Mouse (Mus musculus) urinary bladder, adult 18-20 months (tissue): ENCODE measurements around the gene Tbc1d2b.

Experiments
- DNase-seq, 2 experiments: peaks; one replicate each; pipeline ENCODE4 v3.0.0; 2022; ENCODE audit warnings: low spot score in 2 of 2, mixed read lengths in 2 of 2

The Tbc1d2b gene

DNA sequence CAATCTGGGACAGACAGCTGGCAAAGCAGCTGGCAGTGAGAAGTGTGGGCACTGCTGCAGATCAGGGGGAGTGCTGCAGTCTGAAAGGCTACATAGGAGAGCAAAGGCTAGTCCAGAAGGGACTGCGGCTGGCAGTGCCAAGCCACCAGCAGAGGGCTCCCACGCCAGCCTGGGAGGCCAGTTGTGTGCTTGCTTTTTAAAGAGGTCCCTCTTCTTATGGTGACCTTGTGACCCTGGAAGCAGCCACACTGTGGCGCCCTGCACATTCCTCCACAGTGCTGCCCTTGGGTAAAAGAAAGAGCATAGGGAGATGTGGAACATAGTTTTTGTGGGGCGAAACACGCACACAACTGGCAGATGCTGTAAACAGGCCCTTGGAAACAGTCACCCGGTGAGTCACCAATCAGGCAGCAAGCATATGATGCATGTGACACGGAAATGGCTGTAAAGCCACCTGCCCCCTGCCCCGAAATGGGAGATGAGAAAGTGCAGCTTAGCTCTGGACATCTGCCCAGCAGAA is 66.1 kb downstream of the Tbc1d2b start:
- no peak for DNase-seq

DNA sequence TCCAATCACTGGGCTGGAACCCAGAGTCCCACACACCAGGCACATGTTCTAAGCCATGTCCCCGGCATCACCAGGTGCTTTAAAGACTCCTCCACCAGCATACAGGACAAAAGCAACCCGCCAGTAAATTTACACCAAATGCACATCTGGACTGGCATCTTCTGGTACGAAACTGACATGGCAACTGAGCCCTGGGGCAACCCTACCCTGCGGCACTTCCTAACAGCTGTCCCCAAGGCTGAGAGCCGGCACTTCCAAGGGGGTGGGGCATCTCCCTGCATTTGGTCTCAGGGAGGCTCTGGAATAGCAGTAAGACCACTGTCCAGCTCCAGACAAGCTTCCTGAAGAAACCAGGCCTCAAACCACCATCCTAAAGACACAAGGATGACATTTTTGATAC is 67.4 kb downstream of the Tbc1d2b start:
- no peak for DNase-seq

DNA sequence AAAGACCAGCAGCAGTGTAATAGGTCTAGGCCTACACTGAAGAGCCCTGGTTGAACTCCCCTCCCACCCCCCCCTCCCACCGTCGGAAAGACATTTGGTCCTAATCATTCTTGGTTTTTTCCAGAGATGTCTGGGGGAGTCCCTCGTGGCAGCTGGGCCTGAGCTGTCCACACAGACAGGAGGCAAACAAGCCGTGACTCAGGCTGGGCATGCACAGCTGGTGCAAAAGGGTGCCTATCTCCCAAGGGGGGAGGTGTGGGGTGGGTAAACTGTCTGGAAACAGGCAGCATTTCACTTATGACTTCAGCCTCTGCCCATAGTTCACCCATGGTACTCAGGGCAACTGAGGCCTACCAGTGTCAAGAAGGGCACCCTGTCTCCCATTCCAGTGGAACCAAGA is 69.1 kb downstream of the Tbc1d2b start:
- DNase-seq, result no peak

DNA sequence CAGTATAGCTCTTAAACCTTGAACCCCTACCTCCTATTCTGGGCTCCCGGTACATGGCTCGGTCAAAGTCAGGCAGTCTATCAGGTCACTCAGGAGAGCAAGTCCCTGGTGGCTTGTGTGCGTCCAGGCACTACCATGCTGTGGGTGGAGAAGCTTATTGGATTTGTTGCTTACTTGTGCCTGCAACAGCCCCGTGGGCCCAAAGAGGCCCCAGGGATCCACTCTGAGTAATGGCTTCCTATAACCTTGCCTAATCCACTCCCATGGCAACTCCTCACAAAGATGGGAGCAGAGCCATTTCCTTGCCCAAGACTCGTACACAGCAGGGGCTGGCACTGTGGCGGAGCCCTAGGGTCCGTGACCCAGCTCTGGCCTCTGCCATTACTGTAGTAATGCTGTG is 69.5 kb downstream of the Tbc1d2b start:
- DNase-seq, result no peak

DNA sequence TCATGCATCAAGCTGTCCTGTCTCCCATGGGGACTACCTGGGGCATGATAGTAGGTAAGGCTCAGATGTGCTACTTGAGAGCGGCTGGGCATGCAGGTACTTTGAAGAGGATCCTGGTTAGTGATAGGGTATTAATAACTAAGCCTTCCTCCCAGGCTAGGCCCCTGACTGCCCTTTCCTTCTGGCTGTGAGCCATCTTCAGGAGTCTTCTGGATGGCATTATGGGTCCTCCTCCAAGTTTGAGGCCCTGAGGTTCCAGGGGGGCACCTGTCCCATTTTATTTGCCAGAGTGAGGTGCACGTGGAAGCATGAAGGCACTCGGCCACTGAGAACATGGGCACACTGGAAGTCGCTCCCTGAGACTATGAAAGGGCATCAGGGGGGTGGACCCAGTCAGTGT is 70.1 kb downstream of the Tbc1d2b start:
- no peak for DNase-seq

DNA sequence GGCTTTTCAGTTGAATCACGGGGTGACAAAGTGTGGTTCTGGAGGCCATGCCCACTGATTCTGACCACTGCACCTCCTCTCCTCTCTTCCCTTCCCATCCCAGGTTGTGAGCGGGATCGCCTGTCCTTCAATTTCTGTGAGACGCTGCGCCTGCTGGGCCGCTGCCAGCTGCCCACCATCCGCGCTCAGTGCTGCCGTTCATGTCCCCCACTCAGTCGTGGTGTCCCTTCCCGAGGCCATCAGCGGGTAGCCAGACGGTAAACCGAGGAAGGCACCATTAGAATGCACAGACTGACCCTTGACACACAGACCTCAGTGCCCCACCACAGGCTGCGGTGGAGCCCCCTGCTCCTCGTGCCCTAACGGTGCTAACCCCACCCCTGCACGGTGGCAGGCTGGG is 71.0 kb downstream of the Tbc1d2b start:
- no peak for DNase-seq

DNA sequence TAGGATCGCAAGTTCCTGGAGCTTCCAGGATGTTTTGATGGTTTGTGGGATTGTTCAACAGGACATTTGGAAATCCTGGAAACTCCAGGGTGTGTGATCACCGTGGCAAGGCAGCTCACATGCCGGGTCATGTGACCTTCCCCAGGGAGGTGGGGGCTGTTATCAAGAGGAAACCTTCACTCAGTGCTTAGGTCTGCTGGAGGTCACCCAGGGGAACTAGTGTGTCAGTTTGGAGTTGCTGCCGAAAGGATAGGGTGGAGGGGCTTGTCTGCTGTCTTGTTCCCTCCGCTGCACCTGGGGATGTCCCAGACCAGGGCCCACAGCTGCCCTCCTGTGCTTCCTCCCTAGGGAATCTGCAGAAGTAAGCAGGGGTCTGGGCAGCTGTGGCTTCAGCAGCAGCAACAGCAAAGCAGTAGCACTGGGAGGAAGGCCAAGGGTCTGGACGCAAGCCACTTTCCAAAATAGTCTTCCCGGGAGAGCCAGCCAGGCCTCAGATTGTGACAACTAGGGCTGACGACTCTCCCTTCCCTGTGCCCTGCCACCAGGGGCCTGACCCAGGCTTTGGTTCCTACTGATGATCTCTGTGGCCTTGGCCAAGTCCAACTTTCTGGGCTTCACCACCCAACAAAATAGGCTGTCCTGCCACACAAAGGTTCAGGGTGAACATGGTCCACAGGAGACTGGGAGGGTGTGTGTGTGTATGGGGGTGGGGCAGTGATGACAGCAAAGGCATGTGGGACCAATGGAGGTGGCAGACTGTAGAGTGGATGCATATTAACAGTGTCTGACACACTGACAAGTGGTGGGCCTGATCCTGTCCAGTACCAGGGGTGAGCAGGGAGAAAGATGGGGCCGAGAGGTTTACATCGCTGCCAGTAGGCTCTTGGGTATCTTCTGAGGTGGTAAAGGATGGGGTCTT is 71.8 kb downstream of the Tbc1d2b start:
- no peak for DNase-seq

DNA sequence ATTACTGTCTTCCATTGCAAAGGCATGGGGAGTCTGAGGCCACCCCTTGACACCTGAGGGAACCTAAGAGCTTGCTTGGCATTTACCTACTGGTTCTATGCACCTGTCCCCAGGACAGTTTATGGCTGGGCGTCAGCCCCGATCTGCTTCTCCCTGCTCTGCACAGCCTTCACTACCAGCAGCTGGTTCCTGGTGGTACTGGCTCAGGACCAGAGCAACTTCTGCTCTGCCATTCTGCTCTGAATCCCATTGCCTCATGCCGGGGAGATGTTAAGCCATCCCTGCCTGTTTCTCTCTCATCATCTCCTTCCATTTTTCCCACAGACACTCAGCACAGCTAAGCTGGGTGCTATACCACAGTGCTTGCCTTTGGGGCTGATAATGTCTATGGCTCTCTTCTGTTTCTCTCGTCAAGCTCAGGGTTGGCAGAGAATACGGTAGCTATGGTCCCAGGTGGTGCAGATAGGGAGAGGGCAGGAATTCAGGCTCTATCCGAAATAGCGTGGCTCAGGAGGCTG is 72.7 kb downstream of the Tbc1d2b start:
- no peak for DNase-seq

DNA sequence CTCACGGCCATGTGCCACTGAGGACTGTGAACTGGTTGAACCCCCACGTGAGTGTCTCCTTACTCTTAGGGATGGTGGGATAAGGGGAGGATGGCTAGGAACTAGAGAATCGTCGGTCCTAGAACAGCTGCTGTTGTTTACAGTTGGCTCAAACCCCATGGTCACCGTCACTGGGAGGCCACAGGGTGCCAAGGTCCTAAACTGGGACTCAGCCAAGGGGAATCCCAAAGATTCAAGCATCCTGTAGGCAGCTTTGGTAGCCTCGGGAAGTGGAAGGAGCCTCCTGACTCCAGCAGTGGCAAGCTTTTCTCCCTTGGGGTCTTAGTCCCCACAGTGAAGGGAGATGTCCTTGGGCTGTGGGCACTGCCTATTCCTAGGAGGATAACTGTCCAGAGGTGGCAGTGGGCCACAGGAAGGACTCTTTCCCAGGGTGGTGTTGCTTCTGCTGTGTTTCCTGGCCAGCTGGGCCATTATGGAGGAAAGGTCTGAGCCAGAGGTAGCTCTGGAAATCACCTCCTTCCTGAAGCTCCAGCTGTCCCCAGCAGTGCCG is 73.4 kb downstream of the Tbc1d2b start:
- DNase-seq, result no peak

DNA sequence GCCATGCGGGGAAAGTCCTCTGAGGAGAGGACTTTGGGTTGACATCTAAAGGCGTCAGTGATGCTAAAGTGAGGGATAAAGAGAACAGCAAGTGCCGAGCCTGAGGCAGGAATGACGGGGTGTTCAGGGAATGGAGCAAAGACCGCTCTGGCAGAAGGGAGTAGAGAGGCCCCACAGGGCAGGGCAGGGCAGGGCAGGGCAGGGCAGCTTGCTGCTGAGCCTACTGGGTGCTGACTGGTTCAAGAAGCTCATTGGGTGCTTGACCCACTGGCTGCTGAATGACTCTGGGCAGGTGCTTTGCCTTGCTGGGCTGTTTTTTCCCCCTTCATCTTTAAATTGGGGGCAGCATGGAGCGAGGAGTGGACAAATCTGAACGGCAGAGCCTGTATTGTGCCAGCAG is 74.3 kb downstream of the Tbc1d2b start:
- DNase-seq, result no peak

DNA sequence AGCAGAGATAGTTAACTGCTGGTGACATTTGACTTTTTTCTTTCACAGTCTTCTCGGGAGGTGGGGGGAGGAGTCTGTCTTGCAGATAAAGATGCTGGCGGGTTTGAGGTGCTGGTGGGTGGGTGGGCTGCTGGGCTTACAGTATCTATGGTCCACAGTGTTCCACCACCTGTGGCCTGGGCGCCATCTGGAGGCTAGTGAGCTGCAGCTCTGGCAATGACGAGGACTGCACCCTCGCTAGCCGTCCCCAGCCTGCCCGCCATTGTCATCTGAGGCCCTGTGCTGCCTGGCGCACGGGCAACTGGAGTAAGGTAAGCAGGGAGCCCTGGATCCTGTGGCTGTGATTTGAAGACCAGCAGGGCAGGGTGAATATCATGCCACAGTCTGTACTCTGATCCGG is 75.6 kb downstream of the Tbc1d2b start:
- DNase-seq, result no peak

DNA sequence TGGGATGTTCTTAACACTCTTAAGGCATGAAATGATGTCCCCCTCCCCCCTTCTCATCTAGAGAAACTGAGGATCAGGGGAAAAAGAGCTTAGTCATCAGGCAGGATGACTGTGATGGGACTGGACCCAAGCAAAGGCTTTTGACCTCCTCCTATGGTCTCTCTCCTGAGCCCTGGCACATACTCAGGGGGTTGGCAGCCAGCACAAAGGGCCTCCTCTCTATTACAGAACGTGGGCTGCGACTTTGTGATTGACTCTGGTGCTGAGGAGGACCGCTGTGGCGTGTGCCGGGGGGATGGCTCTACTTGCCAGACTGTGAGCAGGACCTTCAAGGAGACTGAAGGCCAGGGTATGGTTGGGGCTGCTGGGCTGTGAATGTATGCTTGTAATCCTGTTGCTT is 81.2 kb downstream of the Tbc1d2b start:
- DNase-seq, result no peak

DNA sequence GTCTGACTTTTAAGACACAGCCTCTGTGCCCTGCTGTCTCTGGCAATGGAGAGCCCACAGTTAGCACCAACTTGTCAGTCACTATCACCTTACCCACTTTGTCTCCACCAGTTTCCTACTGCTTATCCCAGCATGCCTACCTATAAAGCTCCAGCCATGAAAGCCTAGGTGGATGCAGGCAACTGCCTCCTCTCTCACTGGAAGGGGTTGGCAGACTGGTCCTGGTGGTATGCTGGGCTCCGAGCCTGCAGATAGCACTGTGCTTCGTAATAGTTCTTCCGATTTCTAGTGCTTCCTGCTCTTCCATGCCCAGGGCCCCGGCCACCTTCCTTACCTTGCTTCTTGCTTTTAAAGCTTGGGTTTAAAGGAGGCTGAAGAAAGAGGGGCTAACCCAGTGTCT is 81.7 kb downstream of the Tbc1d2b start:
- no peak for DNase-seq

DNA sequence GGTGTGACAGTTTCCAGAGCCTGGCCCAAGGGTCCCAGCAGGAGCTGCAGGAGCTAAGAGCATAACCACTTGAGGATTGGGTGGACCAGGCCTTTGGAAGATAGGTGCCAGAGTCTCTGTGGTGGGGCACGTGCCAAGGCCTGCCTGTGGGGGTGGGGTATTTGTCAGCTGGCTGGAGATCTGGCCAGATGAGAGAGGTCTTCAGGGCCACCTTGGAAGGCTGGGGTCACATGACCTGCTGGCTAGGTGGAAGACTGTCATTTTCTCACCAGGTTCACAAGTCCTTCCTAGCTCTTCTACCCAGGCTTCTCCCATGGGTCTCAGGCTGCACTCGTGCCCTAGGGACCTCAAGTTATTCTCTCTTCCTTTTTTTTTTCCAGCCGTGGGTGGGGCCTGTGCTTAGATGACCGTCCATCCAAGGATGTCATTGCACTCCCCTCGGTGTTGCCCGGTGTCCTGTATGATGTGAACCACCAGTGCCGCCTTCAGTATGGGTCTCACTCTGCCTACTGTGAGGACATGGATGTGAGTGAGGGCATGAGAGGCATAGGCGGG is 85.2 kb downstream of the Tbc1d2b start:
- DNase-seq, result no peak

DNA sequence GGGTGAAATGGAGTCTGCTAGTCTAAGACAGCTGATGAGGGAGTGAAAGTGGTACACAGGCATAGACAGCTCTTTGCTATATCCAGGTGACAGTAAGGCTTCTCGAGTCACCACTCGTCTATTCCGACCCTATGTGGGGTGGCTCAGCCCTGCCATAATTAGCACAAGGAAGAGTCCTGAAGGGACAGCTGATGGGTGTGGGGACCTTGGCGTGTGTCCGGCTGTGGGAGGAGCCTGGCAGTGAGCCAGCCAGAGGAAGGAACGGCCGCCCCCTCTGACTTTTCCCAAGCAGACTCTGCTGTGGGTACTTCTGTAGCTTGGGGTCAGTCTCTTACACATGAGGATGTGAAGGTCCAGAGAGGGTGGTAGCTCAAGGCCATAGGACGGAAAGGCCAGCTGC is 86.5 kb downstream of the Tbc1d2b start:
- DNase-seq, result no peak

DNA sequence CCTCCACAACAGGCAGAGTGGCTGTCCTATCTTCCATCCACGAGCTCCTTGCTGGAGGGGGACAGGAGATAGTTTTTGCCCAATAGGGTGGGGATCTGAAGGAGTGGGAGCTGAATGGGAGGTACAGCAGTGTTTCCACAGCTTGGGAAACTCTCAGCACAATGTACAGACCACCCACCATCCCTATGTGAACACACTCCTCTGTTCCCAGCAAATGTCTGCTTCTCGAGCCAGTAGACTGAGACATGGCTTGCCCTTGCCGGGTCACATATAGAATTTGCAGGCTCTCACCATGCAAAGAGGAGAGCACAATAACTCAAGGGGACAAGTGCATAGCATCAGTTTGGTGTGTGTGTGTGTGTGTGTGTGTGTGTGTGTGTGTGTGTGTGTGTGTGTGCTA is 87.1 kb downstream of the Tbc1d2b start:
- no peak for DNase-seq

DNA sequence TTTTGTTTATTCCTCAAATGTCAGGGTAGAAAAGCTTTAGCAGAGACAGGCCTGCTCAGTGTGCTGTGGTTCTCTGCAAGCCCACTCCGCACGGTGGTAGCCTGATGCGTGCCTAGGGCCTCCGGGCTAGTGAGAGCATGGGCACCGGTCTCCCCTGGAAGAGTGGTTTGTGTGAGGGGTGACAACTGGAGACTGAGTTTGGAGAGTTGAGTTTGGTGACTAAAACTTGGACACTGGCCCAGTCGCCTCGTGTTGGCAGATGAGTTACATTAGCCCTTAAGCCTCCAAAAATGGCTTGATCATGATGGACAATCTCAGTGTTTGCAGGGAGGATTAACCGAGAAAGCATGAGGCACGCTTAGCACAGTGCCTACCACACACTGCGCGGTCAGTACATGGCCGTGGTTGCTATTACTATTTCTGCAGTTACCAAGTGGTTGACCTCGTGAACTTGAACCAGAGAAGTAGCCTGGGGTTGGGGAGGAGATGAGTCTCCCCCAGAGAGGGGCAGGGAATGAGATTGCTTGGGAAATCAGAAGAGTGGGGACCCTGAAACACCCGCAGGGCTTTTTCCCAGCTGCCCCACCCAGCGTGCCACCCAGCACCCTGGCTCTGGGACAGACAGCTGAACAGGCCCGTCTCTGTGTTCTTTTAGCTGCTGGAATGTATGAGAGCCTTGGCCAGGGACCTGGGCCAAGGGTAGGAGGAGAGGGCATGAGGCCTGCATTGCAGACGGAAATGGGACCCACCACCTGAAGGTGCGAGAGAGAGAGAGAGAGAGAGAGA is 87.8 kb downstream of the Tbc1d2b start:
- no peak for DNase-seq

DNA sequence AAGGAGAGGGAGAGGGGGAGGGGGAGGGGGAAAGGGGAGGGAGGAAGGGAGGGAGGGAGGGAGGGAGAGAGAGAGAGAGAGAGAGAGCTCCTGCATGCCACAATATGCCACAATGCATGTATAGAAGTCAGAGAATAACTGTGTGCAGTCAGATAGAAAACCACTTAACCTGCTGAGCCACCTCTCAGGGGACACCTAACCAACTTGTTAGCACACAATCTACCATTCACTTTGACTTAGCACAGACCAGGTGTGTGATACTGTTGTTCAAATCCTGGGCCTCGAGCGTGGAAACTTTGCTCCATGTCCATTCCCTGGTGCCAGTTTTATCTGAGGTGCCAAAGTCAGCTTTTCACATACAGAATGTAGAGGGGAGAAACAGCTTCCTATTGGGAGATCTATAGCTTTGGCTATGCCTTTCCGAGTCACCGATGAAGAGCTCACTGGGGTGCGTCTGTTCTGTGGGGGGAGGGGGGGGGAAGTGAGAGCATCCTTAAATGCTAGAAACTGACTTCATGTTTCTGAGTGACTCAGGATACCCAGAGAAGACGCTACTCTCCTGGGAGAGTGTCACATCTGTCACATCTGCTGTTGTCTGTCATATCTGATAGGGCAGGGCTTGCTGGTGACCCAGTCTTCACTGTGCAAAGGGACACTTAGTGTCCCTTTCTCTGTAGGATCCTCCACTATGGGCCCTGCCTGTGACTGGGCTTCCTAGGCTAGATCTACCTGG is 88.8 kb downstream of the Tbc1d2b start:
- no peak for DNase-seq

DNA sequence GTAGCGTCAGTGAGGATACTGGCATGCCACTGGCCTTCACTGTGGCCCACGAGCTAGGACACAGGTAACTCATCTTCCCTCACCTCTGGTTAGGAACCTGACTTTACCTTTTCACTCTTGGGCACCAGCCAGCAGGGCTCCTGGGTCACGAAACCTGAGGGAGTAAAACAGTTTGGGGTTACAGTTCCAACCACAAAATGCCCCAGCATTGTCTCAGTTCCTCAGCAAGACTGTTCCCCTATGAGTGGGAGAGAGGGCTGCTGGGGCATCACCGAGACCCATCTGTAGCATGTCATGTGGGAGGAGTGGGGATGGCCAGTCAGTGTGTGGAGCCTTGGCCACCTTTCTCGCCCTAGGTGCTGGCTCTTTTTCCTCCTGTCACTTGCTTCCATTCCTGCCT is 91.2 kb downstream of the Tbc1d2b start:
- DNase-seq, result no peak

DNA sequence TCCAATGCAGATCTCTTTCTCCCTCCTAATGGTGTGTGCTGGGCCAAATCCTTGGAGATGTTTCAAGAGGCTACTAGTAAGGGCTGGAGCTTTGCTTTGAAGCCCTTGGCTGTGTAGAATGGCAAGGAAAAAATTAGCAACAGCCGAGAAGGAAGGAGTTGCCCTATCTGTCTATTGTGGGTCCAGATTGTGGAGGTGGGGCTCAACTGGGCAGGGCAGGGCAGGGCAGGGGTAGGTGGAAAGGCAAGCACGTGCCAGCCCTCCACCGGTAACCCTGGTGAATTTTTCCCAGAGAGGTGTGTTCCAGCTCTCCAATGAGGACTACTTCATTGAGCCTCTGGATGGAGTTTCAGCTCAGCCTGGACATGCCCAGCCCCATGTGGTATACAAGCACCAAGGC is 97.3 kb downstream of the Tbc1d2b start:
- no peak for DNase-seq
